Mouse (Mus musculus): Measurements from ENCODE around the gene Cyren. TPM values are rescaled to one million over a fixed set of nuclear protein-coding genes. Genes with fewer than 3 reads are reported as not detected.

Cyren gene
- total RNA-seq, 2 experiments from 2014 or later = 6.7 to 9.4 TPM

DNA sequence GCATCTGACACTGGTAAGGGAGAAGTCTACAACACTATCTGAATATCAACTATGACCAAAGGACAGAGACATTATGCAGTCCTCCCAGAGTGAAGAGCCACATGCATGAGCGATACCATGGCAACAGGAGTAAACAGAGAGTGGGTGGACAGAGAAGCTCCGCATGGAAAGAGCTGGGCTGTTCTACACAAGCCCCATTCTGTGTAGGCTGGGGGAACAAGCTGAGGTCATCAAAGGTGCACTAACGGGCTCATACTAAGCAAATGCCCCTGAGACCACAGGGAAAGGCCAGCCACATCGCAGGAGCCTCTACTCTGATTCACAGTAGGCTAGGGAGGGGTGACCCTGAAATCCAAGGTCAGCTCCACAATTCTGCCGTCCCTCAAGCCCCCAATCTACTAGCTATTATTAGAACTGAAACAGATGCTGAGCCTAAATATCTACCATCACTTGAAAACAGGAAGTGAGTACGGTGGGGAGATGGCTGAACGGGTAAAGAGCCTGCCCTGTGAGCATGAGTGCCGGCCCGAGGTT lies 24.1 kb upstream of the Cyren start:
- ATAC-seq (replicated peaks; ENCODE audit: low FRiP score, poor library complexity, severe bottlenecking) = no peak

GRCm38 (mm10) chr6:34900990-34901389 lies 23.1 kb upstream of the Cyren start:
- ATAC-seq (replicated peaks; ENCODE audit: low FRiP score, poor library complexity, severe bottlenecking) = no peak

- no peak for ATAC-seq (replicated peaks; ENCODE audit: low FRiP score, poor library complexity, severe bottlenecking)
Measured at GRCm38 (mm10) chr6:34899127-34899526, 21.3 kb upstream of the Cyren start.

- ATAC-seq (replicated peaks; ENCODE audit: low FRiP score, poor library complexity, severe bottlenecking) = no peak
Measured at GRCm38 (mm10) chr6:34896168-34896780, 18.4 kb upstream of the Cyren start.

DNA sequence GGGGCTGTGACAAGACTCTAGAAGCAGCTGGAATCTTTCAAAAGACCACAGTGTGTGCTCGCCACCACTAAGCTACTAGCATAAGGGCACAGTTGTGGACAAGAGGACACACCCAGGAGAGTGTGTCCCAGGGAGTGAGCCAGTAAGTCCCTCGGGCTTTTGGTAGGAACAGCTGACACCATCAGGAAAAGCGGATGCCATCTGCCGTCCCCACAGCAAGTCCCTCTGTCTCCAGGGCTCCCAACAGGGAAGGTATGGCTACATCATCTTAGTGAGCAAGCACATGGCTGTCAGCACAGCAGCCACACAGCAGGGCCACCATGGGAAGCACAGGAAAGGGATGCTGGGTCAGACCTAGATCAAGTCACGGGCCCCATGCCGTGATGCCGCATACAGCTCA lies 17.7 kb upstream of the Cyren start:
- ATAC-seq (replicated peaks; ENCODE audit: low FRiP score, poor library complexity, severe bottlenecking) = no peak

DNA sequence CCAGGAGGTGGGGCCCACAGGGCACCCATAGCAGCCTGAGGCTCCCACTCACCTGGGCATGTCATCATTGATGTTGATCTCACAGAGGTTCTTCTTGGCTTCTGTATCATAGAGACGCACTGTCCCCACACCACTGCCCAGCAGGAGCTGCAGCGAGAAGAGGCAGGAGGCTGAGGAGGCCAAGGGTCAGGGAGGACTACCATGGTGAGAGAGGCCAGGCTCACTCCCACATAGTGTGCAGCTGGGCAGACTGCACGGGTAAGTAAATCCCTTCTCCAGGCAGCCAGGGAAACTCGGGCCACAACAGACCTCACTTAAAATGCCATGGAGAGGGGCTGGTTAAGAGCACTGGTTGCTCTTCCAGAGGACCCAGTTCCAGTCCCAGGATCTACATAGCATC lies 11.3 kb upstream of the Cyren start:
- ATAC-seq (replicated peaks; ENCODE audit: low FRiP score, poor library complexity, severe bottlenecking) = no peak

DNA sequence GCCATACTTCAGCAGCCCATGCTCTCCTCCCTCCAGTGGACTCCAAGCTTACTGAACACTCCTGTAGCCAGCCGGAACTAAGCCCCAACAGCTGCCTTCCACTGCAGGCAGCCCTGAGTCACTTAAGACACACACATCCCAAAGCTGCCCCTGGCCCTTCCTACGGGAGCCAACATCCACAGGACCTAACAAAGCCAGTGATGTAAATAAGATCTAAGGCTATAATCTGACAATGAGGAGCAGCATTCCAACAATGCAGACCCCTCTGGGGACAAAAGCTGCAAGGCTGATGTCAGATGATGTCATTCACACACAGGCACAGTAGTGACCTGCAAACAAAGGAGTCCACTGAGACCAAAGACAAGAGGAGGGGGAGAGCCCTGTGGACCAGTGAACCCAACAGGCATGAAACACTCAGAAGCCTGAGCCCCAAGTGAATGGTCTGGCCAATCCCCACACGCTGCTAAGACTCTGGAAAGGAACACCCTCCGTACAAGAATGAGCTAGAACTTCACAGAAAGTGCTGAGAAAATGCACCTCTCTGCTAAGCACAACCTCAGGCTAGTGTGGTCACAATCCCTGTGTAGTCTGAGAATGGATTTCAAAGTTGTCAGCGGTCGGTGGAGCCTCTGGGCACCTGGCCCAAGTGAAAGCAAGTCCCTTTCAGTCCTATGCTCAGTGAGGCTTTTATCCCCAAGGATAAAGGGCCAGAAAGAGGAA lies 9.4 kb upstream of the Cyren start:
- ATAC-seq (replicated peaks; ENCODE audit: low FRiP score, poor library complexity, severe bottlenecking) = no peak

GRCm38 (mm10) chr6:34884724-34885123 lies 6.9 kb upstream of the Cyren start:
- ATAC-seq (replicated peaks; ENCODE audit: low FRiP score, poor library complexity, severe bottlenecking) = no peak

GRCm38 (mm10) chr6:34879911-34880475 lies 2.1 kb upstream of the Cyren start:
- no peak for ATAC-seq (replicated peaks; ENCODE audit: low FRiP score, poor library complexity, severe bottlenecking)

- ATAC-seq (replicated peaks; ENCODE audit: low FRiP score, poor library complexity, severe bottlenecking) = no peak
Measured at GRCm38 (mm10) chr6:34879101-34879740, 1.4 kb upstream of the Cyren start.

GRCm38 (mm10) chr6:34876835-34877156 lies 1.1 kb downstream of the Cyren start:
- no peak for ATAC-seq (replicated peaks; ENCODE audit: low FRiP score, poor library complexity, severe bottlenecking)

DNA sequence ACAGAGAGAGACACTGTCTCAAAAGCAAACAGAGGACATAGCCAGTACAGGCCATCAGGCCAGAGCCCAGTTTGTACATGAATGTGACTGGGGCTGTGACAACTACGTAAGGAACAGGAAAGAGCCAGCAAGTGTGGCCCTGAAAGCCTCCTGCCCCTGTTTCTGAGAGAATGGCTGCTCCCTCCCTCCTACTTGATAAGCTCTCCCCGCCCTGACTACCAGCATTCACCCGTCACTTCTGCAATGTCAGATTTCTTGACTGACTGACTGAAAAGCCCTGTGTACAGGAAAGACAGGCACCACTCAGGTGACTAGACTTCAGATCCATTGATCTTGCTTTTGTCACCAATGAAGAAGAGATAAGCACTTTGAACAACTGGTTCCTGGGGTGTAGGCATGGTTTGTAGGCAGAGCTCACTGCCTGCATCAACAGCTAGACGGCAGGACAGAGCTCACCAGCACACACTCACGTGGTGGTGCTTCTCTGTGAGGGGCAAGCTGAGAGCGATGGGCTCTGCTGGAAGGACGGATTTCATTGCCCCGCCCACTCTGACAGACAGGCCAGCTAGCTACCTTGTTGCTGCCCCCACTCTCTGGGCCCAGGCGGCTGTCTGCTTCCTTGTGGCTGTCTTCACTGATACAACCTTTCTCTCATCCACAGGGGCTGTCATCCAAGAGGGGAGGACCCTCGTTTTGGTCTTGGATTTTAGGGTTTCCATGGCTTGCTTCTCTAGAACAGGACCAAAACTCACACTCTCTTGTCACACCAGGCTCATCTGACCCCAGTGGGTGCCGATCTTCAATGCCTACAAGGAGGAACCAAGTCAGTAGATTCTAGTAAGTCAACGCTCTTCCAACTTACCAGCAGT lies 1.7 kb downstream of the Cyren start:
- ATAC-seq (replicated peaks; ENCODE audit: low FRiP score, poor library complexity, severe bottlenecking) = peak; percentile 56

- ATAC-seq (replicated peaks; ENCODE audit: low FRiP score, poor library complexity, severe bottlenecking) = peak; percentile 31
Measured at GRCm38 (mm10) chr6:34875268-34875761, 2.5 kb downstream of the Cyren start.

DNA sequence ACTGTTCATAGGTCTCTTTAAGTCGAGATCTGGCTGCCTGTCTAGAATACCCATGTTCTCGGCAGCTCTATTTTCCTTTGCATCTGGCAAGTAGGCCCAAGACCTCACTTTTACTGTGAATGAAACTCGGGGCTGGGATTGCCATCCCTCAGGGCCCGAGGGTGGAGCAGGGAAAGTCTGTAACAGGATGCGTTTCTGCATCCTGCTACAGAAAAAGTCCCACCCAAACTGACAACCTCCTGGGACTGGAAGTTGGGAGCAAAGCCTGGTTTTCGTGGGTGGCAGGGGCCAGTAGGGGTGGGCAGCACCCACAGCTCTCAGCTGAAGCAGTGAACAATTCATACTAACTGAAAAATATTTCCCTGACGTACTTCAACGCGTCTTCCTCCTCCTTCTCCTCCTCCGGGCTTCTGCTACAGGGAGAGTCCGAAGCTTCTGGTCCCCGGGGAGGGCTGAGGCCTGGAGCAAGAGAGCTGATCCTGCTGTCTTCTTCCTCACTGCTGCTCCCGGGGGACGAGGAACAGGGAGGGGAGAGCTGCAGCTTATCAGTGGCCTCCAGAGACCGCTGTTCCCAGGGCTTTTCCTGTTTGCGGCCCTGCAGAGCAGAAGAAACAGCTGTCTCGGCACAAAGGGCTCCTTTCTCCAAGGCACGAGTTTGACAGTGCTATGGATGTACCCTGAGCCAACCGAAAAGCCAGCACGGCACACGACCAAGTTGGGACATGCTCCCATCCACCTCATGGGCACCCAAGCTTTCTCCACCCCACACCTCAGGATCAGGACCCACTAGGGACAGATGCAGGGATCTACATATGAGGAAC lies 3.5 kb downstream of the Cyren start:
- ATAC-seq (replicated peaks; ENCODE audit: low FRiP score, poor library complexity, severe bottlenecking) = peak; percentile 69

- ATAC-seq (replicated peaks; ENCODE audit: low FRiP score, poor library complexity, severe bottlenecking) = no peak
Measured at GRCm38 (mm10) chr6:34872871-34873270, 5.0 kb downstream of the Cyren start.

GRCm38 (mm10) chr6:34871929-34872328 lies 5.9 kb downstream of the Cyren start:
- ATAC-seq (replicated peaks; ENCODE audit: low FRiP score, poor library complexity, severe bottlenecking) = no peak

- ATAC-seq (replicated peaks; ENCODE audit: low FRiP score, poor library complexity, severe bottlenecking) = no peak
Measured at GRCm38 (mm10) chr6:34870724-34871123, 7.1 kb downstream of the Cyren start.

DNA sequence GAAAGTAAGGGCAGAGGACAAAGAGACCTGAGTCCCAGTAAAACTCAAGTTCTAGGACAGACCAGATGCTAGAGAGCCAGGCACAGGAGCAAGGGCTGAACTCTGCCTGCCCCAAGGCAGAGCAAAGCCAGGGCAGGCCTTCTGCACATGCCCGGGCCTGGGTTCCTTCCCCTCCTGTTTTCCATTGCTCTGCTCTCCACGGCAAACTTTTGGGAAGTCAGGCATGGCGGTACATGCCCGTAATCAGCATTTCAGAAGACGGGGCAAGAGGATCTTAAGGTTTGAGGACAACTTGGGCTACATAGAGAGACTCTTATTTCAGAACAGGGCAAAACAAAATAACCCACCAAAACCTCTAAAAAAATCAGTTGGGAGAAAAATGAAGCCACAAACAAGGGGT lies 7.7 kb downstream of the Cyren start:
- ATAC-seq (replicated peaks; ENCODE audit: low FRiP score, poor library complexity, severe bottlenecking) = no peak
